Mouse (Mus musculus) lung, postnatal 4 days (tissue): ENCODE measurements around the gene Scgb2b11.
"Not testable (repeated sequence)": the region's sequence is repeated elsewhere in the genome, so short reads cannot be mapped to it uniquely, and the experiment has no call there.

ENCODE experiments used
- DNase-seq, 2 experiments: peaks; one replicate each; pipeline ENCODE4 v3.0.0; 2021

The Scgb2b11 gene

GRCm38 (mm10) chr7:32211045-32211444, at the start of gene Scgb2b11:
TSS of gene Scgb2b11 (minus strand) at chr7:32211145.
- not testable (repeated sequence) for DNase-seq

DNA sequence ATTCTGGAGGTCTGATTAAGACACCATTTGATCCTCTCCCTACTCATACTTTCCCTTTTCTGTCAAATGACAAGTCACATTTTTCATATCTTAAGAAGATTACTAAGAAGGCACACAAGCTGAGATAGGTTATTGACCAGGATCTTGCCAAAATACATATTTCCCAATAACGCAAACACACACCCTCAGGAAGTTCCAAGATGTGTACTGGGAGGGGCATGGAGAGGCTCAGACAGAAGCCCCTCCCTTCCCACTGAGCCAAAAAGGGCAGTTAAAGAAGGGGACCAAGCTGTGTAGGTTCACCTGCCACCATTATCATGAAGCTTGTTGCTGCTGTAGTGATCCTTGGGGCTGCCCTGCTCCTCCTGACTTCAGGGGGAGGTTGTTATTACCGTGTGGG, 11.6 kb upstream of the Scgb2b11 start, which contains the start of gene Scgb1b11:
Gene Scgb1b11, plus strand, starts transcription at position 301 of the 400 bp plus-strand sequence.
- not testable (repeated sequence) for DNase-seq
